Mouse (Mus musculus) heart, embryonic 11.5 days (tissue): ENCODE data around the gene Lsamp. TPM values are rescaled to one million over a fixed set of nuclear protein-coding genes. Genes with fewer than 3 reads are reported as not detected.

Experiments used
- ATAC-seq: fragments of 200-750 bp; cut with Nextera tagmentation; replicated peaks from 2 replicates; pipeline ENCODE4 v1.8.0; 2017; ENCODE audit warnings: moderate library complexity; ENCODE audit not compliant: insufficient number of reproducible peaks, low FRiP score, low TSS enrichment
- H3K27ac ChIP-seq: fragments of 300-500 bp; sonication (generic); 2 replicates; pipeline ENCODE4 v1.5.1; 2014; ENCODE audit warnings: mild to moderate bottlenecking, low read depth, low read length
- H3K27me3 ChIP-seq: fragments of 300-500 bp; sonication (generic); 2 replicates; pipeline ENCODE4 v1.6.1; 2014; ENCODE audit warnings: mild to moderate bottlenecking, low read length, mixed read lengths; ENCODE audit not compliant: control insufficient read depth, insufficient read depth
- H3K36me3 ChIP-seq: fragments of 300-500 bp; sonication (generic); 2 replicates; pipeline ENCODE4 v1.6.1; 2014; ENCODE audit warnings: mild to moderate bottlenecking, low read length, moderate library complexity, mixed read lengths; ENCODE audit not compliant: control insufficient read depth, insufficient read depth
- H3K4me1 ChIP-seq: fragments of 300-500 bp; sonication (generic); 2 replicates; pipeline ENCODE4 v1.6.1; 2014; ENCODE audit warnings: low read length; ENCODE audit not compliant: control insufficient read depth, insufficient read depth
- H3K4me2 ChIP-seq: fragments of 300-500 bp; sonication (generic); 2 replicates; pipeline ENCODE4 v1.6.1; 2014; ENCODE audit warnings: mild to moderate bottlenecking, moderate library complexity
- H3K4me3 ChIP-seq: fragments of 300-500 bp; sonication (generic); 2 replicates; pipeline ENCODE4 v1.5.1; 2014; ENCODE audit warnings: low read depth, low read length
- H3K9ac ChIP-seq: fragments of 300-500 bp; sonication (generic); 2 replicates; pipeline ENCODE4 v1.6.1; 2014; ENCODE audit warnings: mild to moderate bottlenecking, low read depth, low read length, moderate library complexity
- H3K9me3 ChIP-seq: fragments of 300-500 bp; sonication (generic); replicated peaks from 2 replicates; pipeline ENCODE4 v1.6.1; 2016; ENCODE audit warnings: low read length; ENCODE audit not compliant: control insufficient read depth
- WGBS: fragments of 180-500 bp; shearing (Covaris S2); extraction: QIAGEN DNeasy Blood & Tissue Kit; methylation state at CpG from one replicate; pipeline ENCODE4 v1.1.7; 2014; ENCODE audit not compliant: insufficient replicate concordance; 5-methylcytosine and 5-hydroxymethylcytosine counted together
- polyA plus RNA-seq: library from polyadenylated mRNA; unstranded; fragments of >200 nt; fragmentation: Nextera tagmentation; extraction: Ambion mirVana; gene quantifications from 2 replicates; pipeline ENCODE4 v1.2.1, GENCODE M21; 2014

Lsamp gene
- polyA plus RNA-seq, 1 experiment from 2014 or later, result 1.2 TPM

DNA sequence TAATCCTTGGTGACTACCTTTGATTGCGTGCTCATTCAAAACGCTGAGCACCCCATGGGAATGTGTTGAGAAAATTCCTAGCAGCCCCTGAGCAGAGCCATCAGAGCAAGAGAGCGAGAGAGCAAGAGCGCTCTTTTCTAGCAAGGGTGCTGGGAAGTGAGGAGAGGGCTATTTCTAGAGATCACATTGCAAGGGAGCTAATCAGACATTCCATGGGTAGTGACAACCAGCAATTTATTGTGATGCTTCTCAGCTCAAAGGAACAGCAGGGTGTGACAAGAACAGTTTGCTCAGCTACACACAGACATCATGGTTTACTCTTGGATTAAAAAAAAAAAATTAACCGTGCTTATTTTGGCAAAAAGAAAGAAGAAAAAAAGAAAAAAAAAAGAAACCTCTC lies 487.8 kb downstream of the Lsamp start:
- Histone ChIP-seq H3K9ac (no peak overlapping the region), H3K4me1 (no peaks in the 10 kb centered on the region), H3K27ac (no peak overlapping the region), H3K4me2 (no peak overlapping the region), H3K4me3 (no peak overlapping the region), H3K9me3 (no peaks in the 10 kb centered on the region), H3K36me3 (no peaks in the 10 kb centered on the region), H3K27me3 (no peaks in the 10 kb centered on the region)
- 55% methylated on average over 5 of the region's 5 CpGs for WGBS
- no peak for ATAC-seq

- Histone ChIP-seq H3K27me3 (no peaks in the 10 kb centered on the region), H3K4me2 (no peak overlapping the region), H3K4me3 (no peak overlapping the region), H3K36me3 (no peaks in the 10 kb centered on the region), H3K9me3 (no peaks in the 10 kb centered on the region), H3K27ac (no peak overlapping the region), H3K4me1 (no peaks in the 10 kb centered on the region), H3K9ac (no peak overlapping the region)
- no peak for ATAC-seq
- 87% methylated on average over 2 of the region's 2 CpGs for WGBS
These were observed 507.4 kb downstream of the Lsamp start for GRCm38 (mm10) chr16:40491606-40492005.

DNA sequence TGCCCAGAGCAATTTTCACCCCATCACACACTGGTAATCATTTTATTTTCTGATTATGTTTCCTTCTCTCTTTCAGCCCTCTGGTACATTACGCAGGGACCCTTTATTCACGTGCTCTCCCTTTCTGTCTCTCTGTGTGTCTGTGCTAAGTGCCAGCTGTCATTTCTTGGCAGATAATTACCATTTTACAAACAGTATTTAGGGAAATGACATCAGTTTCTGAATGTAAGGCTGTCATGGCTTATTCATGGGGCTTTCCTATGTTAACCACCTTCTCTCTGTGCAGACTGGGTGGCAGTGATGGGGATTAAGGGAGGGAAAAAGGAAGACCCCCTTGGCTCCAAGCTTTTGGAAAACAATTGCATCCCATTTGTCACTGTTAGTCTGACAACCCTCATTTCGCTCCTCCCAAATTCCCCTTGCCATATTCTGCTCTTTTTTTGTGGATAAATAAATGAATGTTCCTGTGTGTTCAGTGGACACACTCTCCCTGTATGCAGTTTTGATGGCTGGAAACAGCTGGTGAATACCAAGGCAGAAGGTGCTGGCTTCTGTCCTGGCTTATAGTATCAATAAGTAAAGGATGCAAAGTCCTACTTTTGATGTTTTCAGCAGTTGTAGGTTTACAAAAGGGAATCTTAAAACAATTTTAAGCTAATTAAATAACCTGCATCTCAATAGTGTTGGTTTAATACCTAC lies 520.2 kb downstream of the Lsamp start:
- Histone ChIP-seq H3K4me1 (no peaks in the 10 kb centered on the region), H3K9ac (no peak overlapping the region), H3K27ac (no peak overlapping the region), H3K4me2 (no peak overlapping the region), H3K27me3 (no peaks in the 10 kb centered on the region), H3K9me3 (no peaks in the 10 kb centered on the region), H3K4me3 (no peak overlapping the region), H3K36me3 (no peaks in the 10 kb centered on the region)
- WGBS, result 63% methylated on average over 3 of the region's 3 CpGs
- no peak for ATAC-seq

GRCm38 (mm10) chr16:40509146-40510030 lies 525.2 kb downstream of the Lsamp start:
- no peak overlapping the region for H3K9ac ChIP-seq
- WGBS, result 77% methylated on average over 7 of the region's 7 CpGs
- ATAC-seq, result no peak
- no peak overlapping the region for H3K4me3 ChIP-seq
- H3K4me1 ChIP-seq, result no peaks in the 10 kb centered on the region
- H3K36me3 ChIP-seq, result no peaks in the 10 kb centered on the region
- no peak overlapping the region for H3K27ac ChIP-seq
- no peaks in the 10 kb centered on the region for H3K27me3 ChIP-seq
- no peak overlapping the region for H3K4me2 ChIP-seq
- H3K9me3 ChIP-seq, result no peaks in the 10 kb centered on the region

GRCm38 (mm10) chr16:40536754-40537153 lies 552.6 kb downstream of the Lsamp start:
- ATAC-seq, result no peak

GRCm38 (mm10) chr16:40549663-40550062 lies 565.5 kb downstream of the Lsamp start:
- Histone ChIP-seq H3K4me2 (no peak overlapping the region), H3K9ac (no peak overlapping the region), H3K27ac (no peak overlapping the region), H3K4me1 (no peaks in the 10 kb centered on the region), H3K4me3 (no peak overlapping the region), H3K27me3 (no peaks in the 10 kb centered on the region), H3K36me3 (no peaks in the 10 kb centered on the region), H3K9me3 (no peaks in the 10 kb centered on the region)
- WGBS, result 80% methylated on average over 4 of the region's 4 CpGs
- no peak for ATAC-seq

More at GRCm38 (mm10) chr16:40536754-40537153, 552.6 kb downstream of the Lsamp start:
- no peak overlapping the region for H3K4me2 ChIP-seq
- no peak overlapping the region for H3K4me3 ChIP-seq
- no peaks in the 10 kb centered on the region for H3K4me1 ChIP-seq
- H3K27me3 ChIP-seq, result no peaks in the 10 kb centered on the region
- no peaks in the 10 kb centered on the region for H3K36me3 ChIP-seq
- no peak overlapping the region for H3K9ac ChIP-seq
- H3K9me3 ChIP-seq, result no peaks in the 10 kb centered on the region
- WGBS, result 23% methylated on average over 1 of the region's 1 CpGs
- no peak overlapping the region for H3K27ac ChIP-seq

- no peak for ATAC-seq
These were observed 571.4 kb downstream of the Lsamp start for GRCm38 (mm10) chr16:40555608-40556007.

GRCm38 (mm10) chr16:40557680-40558249 lies 573.6 kb downstream of the Lsamp start:
- Histone ChIP-seq H3K36me3 (no peaks in the 10 kb centered on the region), H3K27me3 (no peaks in the 10 kb centered on the region), H3K4me1 (no peaks in the 10 kb centered on the region), H3K9ac (no peak overlapping the region), H3K4me3 (no peak overlapping the region), H3K9me3 (no peaks in the 10 kb centered on the region), H3K27ac (no peak overlapping the region), H3K4me2 (no peak overlapping the region)
- WGBS, result 83% methylated on average over 5 of the region's 5 CpGs
- no peak for ATAC-seq

More at GRCm38 (mm10) chr16:40555608-40556007, 571.4 kb downstream of the Lsamp start:
- Histone ChIP-seq H3K9ac (no peak overlapping the region), H3K36me3 (no peaks in the 10 kb centered on the region), H3K9me3 (no peaks in the 10 kb centered on the region), H3K27me3 (no peaks in the 10 kb centered on the region), H3K4me3 (no peak overlapping the region), H3K27ac (no peak overlapping the region), H3K4me1 (no peaks in the 10 kb centered on the region), H3K4me2 (no peak overlapping the region)
- 76% methylated on average over 1 of the region's 1 CpGs for WGBS
